Mouse (Mus musculus) inflammation-experienced regulatory T-cells, adult 16 weeks (primary cell): Measurements from ENCODE around the gene Alk. TPM values are rescaled to one million over a fixed set of nuclear protein-coding genes. Genes with fewer than 3 reads are reported as not detected.

Source experiments
- polyA plus RNA-seq: library from polyadenylated mRNA; unstranded; fragments of 100-300 nt; shearing (Covaris generic); gene quantifications from one replicate; pipeline ENCODE4 v1.2.1, GENCODE M21; 2017

The Alk gene
- 0.11 TPM for polyA plus RNA-seq

GRCm38 (mm10) chr17:72604610-72604980, at the start of gene Alk:
Alk (minus strand) TSS chr17:72604627.

Other genes with a start within 250 kb of the Alk start
- gene Ypel5, start 231.8 kb upstream of the Alk start, polyA plus RNA-seq: 99.9 TPM